Mouse (Mus musculus): Measurements from ENCODE around the gene Tmem262. TPM values are rescaled to one million over a fixed set of nuclear protein-coding genes. Genes with fewer than 3 reads are reported as not detected.

The Tmem262 gene
- polyA plus RNA-seq (2015; fragmentation: Illumina TruSeq; extraction: RNeasy Lipid Tissue Mini Kit (QIAGEN cat#74804); ENCODE audit: insufficient read depth, low replicate concordance) = not detected

GRCm38 (mm10) chr19:6079983-6080480 is at the start of gene Tmem262:
Tmem262 (plus strand) TSS chr19:6080033.

GRCm38 (mm10) chr19:6046294-6047153 is 33.3 kb upstream of the Tmem262 start, which contains the start of gene Syvn1:
Syvn1 (plus strand) TSS chr19:6046576.

GRCm38 (mm10) chr19:6057313-6058096 is 22.3 kb upstream of the Tmem262 start, which contains the start of the genes Mrpl49 and Fau:
Mrpl49 (minus strand) TSS chr19:6057785.
Fau (plus strand) TSS chr19:6057844.

GRCm38 (mm10) chr19:6061021-6061533 is 18.8 kb upstream of the Tmem262 start, which contains the start of gene Znhit2:
Znhit2 (plus strand) TSS chr19:6061192.

GRCm38 (mm10) chr19:6067724-6068415 is 12.0 kb upstream of the Tmem262 start, which contains the start of gene Tm7sf2:
Tm7sf2 (minus strand) TSS chr19:6068373.

GRCm38 (mm10) chr19:6076564-6077393 is 3.1 kb upstream of the Tmem262 start, which contains the start of gene Vps51:
Vps51 (minus strand) TSS chr19:6077231.

GRCm38 (mm10) chr19:6082156-6082555 is 2.3 kb downstream of the Tmem262 start, which contains the start of gene Gm28374:
Gm28374 (minus strand) TSS chr19:6082256.

GRCm38 (mm10) chr19:6084478-6085248 is 4.8 kb downstream of the Tmem262 start, which contains the start of the genes Zfpl1 and Cdca5:
Zfpl1 (minus strand) TSS chr19:6084956.
Cdca5 (plus strand) TSS chr19:6084983.

GRCm38 (mm10) chr19:6094119-6094518 is 14.3 kb downstream of the Tmem262 start, which contains the start of gene AC131692.1:
AC131692.1 (plus strand) TSS chr19:6094419.

GRCm38 (mm10) chr19:6105586-6105985 is 25.8 kb downstream of the Tmem262 start, which contains the start of gene Naaladl1:
Naaladl1 (plus strand) TSS chr19:6105782.

GRCm38 (mm10) chr19:6117986-6118676 is 38.3 kb downstream of the Tmem262 start, which contains the start of gene Sac3d1:
Sac3d1 (minus strand) TSS chr19:6118650.

GRCm38 (mm10) chr19:6127760-6128341 is 48.0 kb downstream of the Tmem262 start, which contains the start of gene Snx15:
Snx15 (minus strand) TSS chr19:6128304.

Other genes starting within 250 kb of the Tmem262 start
- gene Frmd8, start 204.8 kb upstream of the Tmem262 start, polyA plus RNA-seq (2015; fragmentation: Illumina TruSeq; extraction: RNeasy Lipid Tissue Mini Kit (QIAGEN cat#74804); ENCODE audit: insufficient read depth, low replicate concordance) = 18.0 TPM
- 35.5 TPM for gene Slc25a45, start 202.2 kb upstream of the Tmem262 start, polyA plus RNA-seq (2015; fragmentation: Illumina TruSeq; extraction: RNeasy Lipid Tissue Mini Kit (QIAGEN cat#74804); ENCODE audit: insufficient read depth, low replicate concordance)
- 0.84 TPM for gene Tigd3, start 185.9 kb upstream of the Tmem262 start, polyA plus RNA-seq (2015; fragmentation: Illumina TruSeq; extraction: RNeasy Lipid Tissue Mini Kit (QIAGEN cat#74804); ENCODE audit: insufficient read depth, low replicate concordance)
- 103 TPM for gene Dpf2, start 167.0 kb upstream of the Tmem262 start, polyA plus RNA-seq (2015; fragmentation: Illumina TruSeq; extraction: RNeasy Lipid Tissue Mini Kit (QIAGEN cat#74804); ENCODE audit: insufficient read depth, low replicate concordance)
- gene Cdc42ep2, start 155.2 kb upstream of the Tmem262 start, polyA plus RNA-seq (2015; fragmentation: Illumina TruSeq; extraction: RNeasy Lipid Tissue Mini Kit (QIAGEN cat#74804); ENCODE audit: insufficient read depth, low replicate concordance) = 6.4 TPM
- 30.6 TPM for gene Pola2, start 115.8 kb upstream of the Tmem262 start, polyA plus RNA-seq (2015; fragmentation: Illumina TruSeq; extraction: RNeasy Lipid Tissue Mini Kit (QIAGEN cat#74804); ENCODE audit: insufficient read depth, low replicate concordance)
- gene Slc22a20, start 93.9 kb upstream of the Tmem262 start, polyA plus RNA-seq (2015; fragmentation: Illumina TruSeq; extraction: RNeasy Lipid Tissue Mini Kit (QIAGEN cat#74804); ENCODE audit: insufficient read depth, low replicate concordance) = not detected
- gene Capn1, start 64.1 kb upstream of the Tmem262 start, polyA plus RNA-seq (2015; fragmentation: Illumina TruSeq; extraction: RNeasy Lipid Tissue Mini Kit (QIAGEN cat#74804); ENCODE audit: insufficient read depth, low replicate concordance) = 28.9 TPM
- 42.1 TPM for gene Syvn1, start 33.5 kb upstream of the Tmem262 start, polyA plus RNA-seq (2015; fragmentation: Illumina TruSeq; extraction: RNeasy Lipid Tissue Mini Kit (QIAGEN cat#74804); ENCODE audit: insufficient read depth, low replicate concordance)
- 48.0 TPM for gene Mrpl49, start 22.2 kb upstream of the Tmem262 start, polyA plus RNA-seq (2015; fragmentation: Illumina TruSeq; extraction: RNeasy Lipid Tissue Mini Kit (QIAGEN cat#74804); ENCODE audit: insufficient read depth, low replicate concordance)
- 1,233 TPM for gene Fau, start 22.2 kb upstream of the Tmem262 start, polyA plus RNA-seq (2015; fragmentation: Illumina TruSeq; extraction: RNeasy Lipid Tissue Mini Kit (QIAGEN cat#74804); ENCODE audit: insufficient read depth, low replicate concordance)
- 0.99 TPM for gene Znhit2, start 18.8 kb upstream of the Tmem262 start, polyA plus RNA-seq (2015; fragmentation: Illumina TruSeq; extraction: RNeasy Lipid Tissue Mini Kit (QIAGEN cat#74804); ENCODE audit: insufficient read depth, low replicate concordance)
- gene Tm7sf2, start 11.7 kb upstream of the Tmem262 start, polyA plus RNA-seq (2015; fragmentation: Illumina TruSeq; extraction: RNeasy Lipid Tissue Mini Kit (QIAGEN cat#74804); ENCODE audit: insufficient read depth, low replicate concordance) = 8.7 TPM
- gene Vps51, start 2.8 kb upstream of the Tmem262 start, polyA plus RNA-seq (2015; fragmentation: Illumina TruSeq; extraction: RNeasy Lipid Tissue Mini Kit (QIAGEN cat#74804); ENCODE audit: insufficient read depth, low replicate concordance) = 47.4 TPM
- gene Gm28374, start 2.2 kb downstream of the Tmem262 start, polyA plus RNA-seq (2015; fragmentation: Illumina TruSeq; extraction: RNeasy Lipid Tissue Mini Kit (QIAGEN cat#74804); ENCODE audit: insufficient read depth, low replicate concordance) = not detected
- 12.9 TPM for gene Zfpl1, start 4.9 kb downstream of the Tmem262 start, polyA plus RNA-seq (2015; fragmentation: Illumina TruSeq; extraction: RNeasy Lipid Tissue Mini Kit (QIAGEN cat#74804); ENCODE audit: insufficient read depth, low replicate concordance)
- gene Cdca5, start 5.0 kb downstream of the Tmem262 start, polyA plus RNA-seq (2015; fragmentation: Illumina TruSeq; extraction: RNeasy Lipid Tissue Mini Kit (QIAGEN cat#74804); ENCODE audit: insufficient read depth, low replicate concordance) = 8.2 TPM
- 0.47 TPM for gene AC131692.1, start 14.4 kb downstream of the Tmem262 start, polyA plus RNA-seq (2015; fragmentation: Illumina TruSeq; extraction: RNeasy Lipid Tissue Mini Kit (QIAGEN cat#74804); ENCODE audit: insufficient read depth, low replicate concordance)
- gene Naaladl1, start 25.7 kb downstream of the Tmem262 start, polyA plus RNA-seq (2015; fragmentation: Illumina TruSeq; extraction: RNeasy Lipid Tissue Mini Kit (QIAGEN cat#74804); ENCODE audit: insufficient read depth, low replicate concordance) = not detected
- 4.3 TPM for gene Sac3d1, start 38.6 kb downstream of the Tmem262 start, polyA plus RNA-seq (2015; fragmentation: Illumina TruSeq; extraction: RNeasy Lipid Tissue Mini Kit (QIAGEN cat#74804); ENCODE audit: insufficient read depth, low replicate concordance)
- 16.4 TPM for gene Snx15, start 48.3 kb downstream of the Tmem262 start, polyA plus RNA-seq (2015; fragmentation: Illumina TruSeq; extraction: RNeasy Lipid Tissue Mini Kit (QIAGEN cat#74804); ENCODE audit: insufficient read depth, low replicate concordance)
- 1.8 TPM for gene Batf2, start 61.0 kb downstream of the Tmem262 start, polyA plus RNA-seq (2015; fragmentation: Illumina TruSeq; extraction: RNeasy Lipid Tissue Mini Kit (QIAGEN cat#74804); ENCODE audit: insufficient read depth, low replicate concordance)
- 11.0 TPM for gene Arl2, start 61.5 kb downstream of the Tmem262 start, polyA plus RNA-seq (2015; fragmentation: Illumina TruSeq; extraction: RNeasy Lipid Tissue Mini Kit (QIAGEN cat#74804); ENCODE audit: insufficient read depth, low replicate concordance)
- gene Majin, start 104.4 kb downstream of the Tmem262 start, polyA plus RNA-seq (2015; fragmentation: Illumina TruSeq; extraction: RNeasy Lipid Tissue Mini Kit (QIAGEN cat#74804); ENCODE audit: insufficient read depth, low replicate concordance) = not detected
- not detected for gene Gpha2, start 146.3 kb downstream of the Tmem262 start, polyA plus RNA-seq (2015; fragmentation: Illumina TruSeq; extraction: RNeasy Lipid Tissue Mini Kit (QIAGEN cat#74804); ENCODE audit: insufficient read depth, low replicate concordance)
- 11.9 TPM for gene Ppp2r5b, start 155.8 kb downstream of the Tmem262 start, polyA plus RNA-seq (2015; fragmentation: Illumina TruSeq; extraction: RNeasy Lipid Tissue Mini Kit (QIAGEN cat#74804); ENCODE audit: insufficient read depth, low replicate concordance)
- 6.0 TPM for gene Atg2a, start 161.6 kb downstream of the Tmem262 start, polyA plus RNA-seq (2015; fragmentation: Illumina TruSeq; extraction: RNeasy Lipid Tissue Mini Kit (QIAGEN cat#74804); ENCODE audit: insufficient read depth, low replicate concordance)
- gene Ehd1, start 196.7 kb downstream of the Tmem262 start, polyA plus RNA-seq (2015; fragmentation: Illumina TruSeq; extraction: RNeasy Lipid Tissue Mini Kit (QIAGEN cat#74804); ENCODE audit: insufficient read depth, low replicate concordance) = 36.3 TPM
- gene Cdc42bpg, start 226.4 kb downstream of the Tmem262 start, polyA plus RNA-seq (2015; fragmentation: Illumina TruSeq; extraction: RNeasy Lipid Tissue Mini Kit (QIAGEN cat#74804); ENCODE audit: insufficient read depth, low replicate concordance) = 2.1 TPM